Mouse (Mus musculus) kidney, embryonic 14.5 days (tissue): ENCODE measurements around the gene Tstd2. TPM values are rescaled to one million over a fixed set of nuclear protein-coding genes. Genes with fewer than 3 reads are reported as not detected.

Source experiments
- ATAC-seq: fragments of 200-750 bp; cut with Nextera tagmentation; 2 replicates; pipeline ENCODE4 v1.8.0; 2017; ENCODE audit warnings: moderate number of reproducible peaks, mild to moderate bottlenecking, moderate TSS enrichment, moderate library complexity; ENCODE audit not compliant: low FRiP score, low TSS enrichment
- H3K27ac ChIP-seq: fragments of 300-500 bp; sonication (generic); 2 replicates; pipeline ENCODE4 v1.5.1; 2014; ENCODE audit warnings: low read depth, mild to moderate bottlenecking, low read length, moderate library complexity, mixed read lengths
- H3K27me3 ChIP-seq: fragments of 300-500 bp; sonication (generic); 2 replicates; pipeline ENCODE4 v1.6.1; 2014; ENCODE audit warnings: mild to moderate bottlenecking, low read length; ENCODE audit not compliant: control insufficient read depth, insufficient read depth
- H3K36me3 ChIP-seq: fragments of 300-500 bp; sonication (generic); 2 replicates; pipeline ENCODE4 v1.6.1; 2014; ENCODE audit warnings: low read length, mixed read lengths; ENCODE audit not compliant: control insufficient read depth, insufficient read depth
- H3K4me1 ChIP-seq: fragments of 300-500 bp; sonication (generic); 2 replicates; pipeline ENCODE4 v1.6.1; 2014; ENCODE audit warnings: low read length, mixed read lengths; ENCODE audit not compliant: control insufficient read depth, insufficient read depth
- H3K4me2 ChIP-seq: fragments of 300-500 bp; sonication (generic); replicated peaks from 2 replicates; pipeline ENCODE4 v1.6.1; 2014; ENCODE audit warnings: low read depth, mild to moderate bottlenecking, low read length
- H3K4me3 ChIP-seq: fragments of 300-500 bp; sonication (generic); 2 replicates; pipeline ENCODE4 v1.5.1; 2014; ENCODE audit warnings: mild to moderate bottlenecking, low read length
- H3K9ac ChIP-seq: fragments of 300-500 bp; sonication (generic); 2 replicates; pipeline ENCODE4 v1.6.1; 2014; ENCODE audit warnings: low read depth, mild to moderate bottlenecking, low read length, moderate library complexity
- H3K9me3 ChIP-seq: fragments of 300-500 bp; sonication (generic); 2 replicates; pipeline ENCODE4 v1.6.1; 2016; ENCODE audit warnings: low read length; ENCODE audit not compliant: control insufficient read depth
- WGBS: fragments of 180-500 bp; shearing (Covaris S2); extraction: QIAGEN DNeasy Blood & Tissue Kit; methylation state at CpG from one replicate; pipeline ENCODE4 v1.1.7; 2014; 5-methylcytosine and 5-hydroxymethylcytosine counted together
- polyA plus RNA-seq: library from polyadenylated mRNA; unstranded; fragments of >200 nt; fragmentation: Nextera tagmentation; extraction: Ambion mirVana; gene quantifications from 2 replicates; pipeline ENCODE4 v1.2.1, GENCODE M21; 2014

Tstd2 gene
- polyA plus RNA-seq, 1 experiment from 2014 or later, result 46.0 TPM

GRCm38 (mm10) chr4:46065695-46066340, 72.7 kb downstream of the Tstd2 start:
- ATAC-seq, result no peak
- Histone ChIP-seq H3K36me3 (no peaks in the 10 kb centered on the region), H3K9me3 (no peaks in the 10 kb centered on the region), H3K4me3 (no peak overlapping the region), H3K9ac (no peak overlapping the region), H3K27me3 (no peaks in the 10 kb centered on the region), H3K4me2 (no peak overlapping the region), H3K27ac (no peak overlapping the region), H3K4me1 (peaks cover 8% of the 10 kb centered on the region; the same call in 1 of the 2 replicates)
- 57% methylated on average over 8 of the region's 8 CpGs for WGBS

- WGBS, result 64% methylated on average over 3 of the region's 3 CpGs
- H3K9me3 ChIP-seq, result no peaks in the 10 kb centered on the region
- no peaks in the 10 kb centered on the region for H3K36me3 ChIP-seq
- no peaks in the 10 kb centered on the region for H3K27me3 ChIP-seq
- H3K9ac ChIP-seq, result no peak overlapping the region
- no peak overlapping the region for H3K4me3 ChIP-seq
- H3K27ac ChIP-seq, result no peak overlapping the region
- H3K4me1 ChIP-seq, result peaks cover 8% of the 10 kb centered on the region; the same call in 1 of the 2 replicates
- ATAC-seq, result no peak
- H3K4me2 ChIP-seq, result no peak overlapping the region
These were observed 73.5 kb downstream of the Tstd2 start for GRCm38 (mm10) chr4:46064961-46065360.

Other genes starting within 250 kb of the Tstd2 start
- 0.16 and 0.80 TPM in 2 replicates for gene Ccdc180, start 248.4 kb downstream of the Tstd2 start, polyA plus RNA-seq
- 8.8 and 19.0 TPM in 2 replicates for gene Tdrd7, start 173.4 kb downstream of the Tstd2 start, polyA plus RNA-seq
- 5.2 and 5.3 TPM in 2 replicates for gene Tmod1, start 99.8 kb downstream of the Tstd2 start, polyA plus RNA-seq
- 70.5 and 106 TPM in 2 replicates for gene Ncbp1, start 81 bp downstream of the Tstd2 start, polyA plus RNA-seq
- 23.8 and 24.3 TPM in 2 replicates for gene Xpa, start 57.6 kb upstream of the Tstd2 start, polyA plus RNA-seq
- gene Foxe1, start 204.9 kb upstream of the Tstd2 start, polyA plus RNA-seq, result not detected in 2 replicates